Mouse (Mus musculus) cerebellum, adult 2 months (tissue): ENCODE results near the gene Cd81.

ENCODE experiments used
- CTCF ChIP-seq: fragments of 200-500 bp; IDR thresholded peaks from 2 replicates; pipeline ENCODE4 v1.5.1; 2011; ENCODE audit warnings: low read depth, mild to moderate bottlenecking, control low read depth, low read length, moderate library complexity, borderline replicate concordance; ENCODE audit not compliant: insufficient read depth
- POLR2A ChIP-seq: fragments of 200-500 bp; IDR thresholded peaks from 2 replicates; pipeline ENCODE4 v1.6.1; 2011; ENCODE audit warnings: low read length, control low read depth, borderline replicate concordance; ENCODE audit not compliant: insufficient read depth

DNA sequence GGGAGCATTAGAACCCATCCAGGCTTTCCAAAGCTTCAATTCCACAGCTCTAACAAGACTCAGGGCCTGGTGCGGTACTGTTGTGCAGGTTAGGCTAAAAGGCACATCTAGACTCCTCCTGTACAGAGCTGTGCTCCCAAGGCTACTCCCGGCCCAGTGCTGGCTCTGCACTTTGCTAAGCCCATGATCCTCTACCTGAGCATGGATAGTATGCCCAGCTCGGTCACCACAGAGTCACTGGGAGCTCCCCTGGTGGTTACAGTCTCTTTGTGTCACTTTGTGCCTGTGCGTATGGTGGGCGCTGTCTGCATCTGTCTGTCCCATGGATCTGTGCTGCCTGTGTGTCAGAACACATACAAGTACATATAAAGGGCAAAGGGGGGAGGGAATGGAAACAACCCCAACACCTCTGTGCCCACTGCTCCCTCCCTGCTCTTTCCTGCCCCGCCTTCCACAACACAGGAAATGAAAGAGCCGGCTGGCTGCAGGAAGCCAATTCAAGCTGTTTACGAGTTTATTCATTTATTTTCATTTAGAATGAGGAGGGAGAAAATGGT lies 44.1 kb upstream of the Cd81 start:
- TF ChIP-seq POLR2A (no peak), CTCF (no peak)
